Mouse (Mus musculus) olfactory bulb, adult 2 months (tissue): Measurements from ENCODE around the gene Spock1.

ENCODE experiments used
- CTCF ChIP-seq: fragments of 200-500 bp; IDR thresholded peaks from 2 replicates; pipeline ENCODE4 v1.5.1; 2012; ENCODE audit warnings: low read depth, mild to moderate bottlenecking, low read length, moderate library complexity; ENCODE audit not compliant: insufficient read depth
- POLR2A ChIP-seq: fragments of 200-500 bp; IDR thresholded peaks from 2 replicates; pipeline ENCODE4 v1.6.1; 2012; ENCODE audit warnings: mild to moderate bottlenecking, low read depth, low read length, moderate library complexity; ENCODE audit not compliant: insufficient read depth

GRCm38 (mm10) chr13:57573501-57573900 lies 334.6 kb downstream of the Spock1 start:
- TF ChIP-seq CTCF (no peak), POLR2A (no peak)
